Mouse (Mus musculus) kidney, adult 2 months (tissue): ENCODE data around the gene Hoxc11.

Source experiments
- CTCF ChIP-seq: fragments of 200-500 bp; conservative IDR thresholded peaks from 2 replicates; pipeline ENCODE4 v1.5.1; 2011; ENCODE audit warnings: low read depth, mild to moderate bottlenecking, control low read depth, low read length, moderate library complexity, mixed read lengths; ENCODE audit not compliant: insufficient read depth, insufficient read length
- POLR2A ChIP-seq: fragments of 200-500 bp; IDR thresholded peaks from one replicate; pipeline ENCODE4 v1.6.1; 2011; ENCODE audit warnings: low read depth, low read length, control low read depth

GRCm38 (mm10) chr15:102992206-102992605 is 38.0 kb downstream of the Hoxc11 start:
- TF ChIP-seq POLR2A (no peak), CTCF (no peak)
